Mouse (Mus musculus) stomach, postnatal 0 days (tissue): Measurements from ENCODE around the gene Zbtb46.

Experiments
- CTCF ChIP-seq: IDR thresholded peaks from 2 replicates; pipeline ENCODE4 v1.5.1; 2016; ENCODE audit warnings: antibody characterized with exemption, low read depth, mild to moderate bottlenecking, moderate library complexity
- EP300 ChIP-seq: optimal IDR thresholded peaks from 2 replicates; pipeline ENCODE3; 2016; ENCODE audit warnings: antibody characterized with exemption

- no peak for TF ChIP-seq CTCF
- TF ChIP-seq EP300: no peak
These were observed 33.0 kb upstream of the Zbtb46 start for GRCm38 (mm10) chr2:181492206-181492605.
